Mouse (Mus musculus) hindbrain, postnatal 0 days (tissue): ENCODE measurements around the gene Samd14. TPM values are rescaled to one million over a fixed set of nuclear protein-coding genes. Genes with fewer than 3 reads are reported as not detected.
"Not testable (repeated sequence)": the region's sequence is repeated elsewhere in the genome, so short reads cannot be mapped to it uniquely, and the experiment has no call there.

Source experiments
- ATAC-seq: fragments of 200-750 bp; cut with Nextera tagmentation; 2 replicates; pipeline ENCODE4 v1.8.0; 2017; ENCODE audit warnings: mild to moderate bottlenecking, moderate TSS enrichment, moderate library complexity
- DNase-seq: peaks from one replicate; pipeline ENCODE4 v3.0.0-alpha.2; 2015; ENCODE audit warnings: low spot score
- H3K27ac ChIP-seq: fragments of 300-500 bp; sonication (generic); 2 replicates; pipeline ENCODE4 v1.5.1; 2014; ENCODE audit warnings: mild to moderate bottlenecking
- H3K27me3 ChIP-seq: fragments of 300-500 bp; sonication (generic); 2 replicates; pipeline ENCODE4 v1.6.1; 2014; ENCODE audit warnings: low read length, mixed read lengths; ENCODE audit not compliant: insufficient read depth
- H3K36me3 ChIP-seq: fragments of 300-500 bp; sonication (generic); 2 replicates; pipeline ENCODE4 v1.6.1; 2014; ENCODE audit warnings: low read length, mixed read lengths; ENCODE audit not compliant: insufficient read depth
- H3K4me1 ChIP-seq: fragments of 300-500 bp; sonication (generic); 2 replicates; pipeline ENCODE4 v1.6.1; 2014; ENCODE audit warnings: antibody characterized with exemption, low read length, mixed read lengths; ENCODE audit not compliant: insufficient read depth
- H3K4me2 ChIP-seq: fragments of 300-500 bp; sonication (generic); 2 replicates; pipeline ENCODE4 v1.6.1; 2014; ENCODE audit warnings: low read depth, mild to moderate bottlenecking, low read length, moderate library complexity, mixed read lengths
- H3K4me3 ChIP-seq: fragments of 300-500 bp; sonication (generic); 2 replicates; pipeline ENCODE4 v1.5.1; 2014; ENCODE audit warnings: low read length
- H3K9ac ChIP-seq: fragments of 300-500 bp; sonication (generic); replicated peaks from 2 replicates; pipeline ENCODE4 v1.6.1; 2014; ENCODE audit warnings: mild to moderate bottlenecking, low read length, moderate library complexity, mixed read lengths
- H3K9me3 ChIP-seq: fragments of 300-500 bp; sonication (generic); 2 replicates; pipeline ENCODE4 v1.6.1; 2016; ENCODE audit warnings: low read length, mixed read lengths
- CTCF ChIP-seq: IDR thresholded peaks from 2 replicates; pipeline ENCODE4 v1.5.1; 2016; ENCODE audit warnings: antibody characterized with exemption, control low read depth, low read depth
- WGBS: fragments of 180-500 bp; shearing (Covaris S2); extraction: QIAGEN DNeasy Blood & Tissue Kit; methylation state at CpG from one replicate; pipeline ENCODE4 v1.1.7; 2014; 5-methylcytosine and 5-hydroxymethylcytosine counted together
- polyA plus RNA-seq: library from polyadenylated mRNA; unstranded; fragments of >200 nt; fragmentation: Nextera tagmentation; extraction: Ambion mirVana; gene quantifications from 2 replicates; pipeline ENCODE4 v1.2.1, GENCODE M21; 2015
- total RNA-seq: library from RNA; depleted of rRNA; stranded (reverse); fragments of >200 nt; gene quantifications from 2 replicates; pipeline ENCODE4 v1.2.3, GENCODE M21; 2014

Gene Samd14
- total and polyA plus RNA-seq, 2 experiments from 2014 or later = 137 to 216 TPM

DNA sequence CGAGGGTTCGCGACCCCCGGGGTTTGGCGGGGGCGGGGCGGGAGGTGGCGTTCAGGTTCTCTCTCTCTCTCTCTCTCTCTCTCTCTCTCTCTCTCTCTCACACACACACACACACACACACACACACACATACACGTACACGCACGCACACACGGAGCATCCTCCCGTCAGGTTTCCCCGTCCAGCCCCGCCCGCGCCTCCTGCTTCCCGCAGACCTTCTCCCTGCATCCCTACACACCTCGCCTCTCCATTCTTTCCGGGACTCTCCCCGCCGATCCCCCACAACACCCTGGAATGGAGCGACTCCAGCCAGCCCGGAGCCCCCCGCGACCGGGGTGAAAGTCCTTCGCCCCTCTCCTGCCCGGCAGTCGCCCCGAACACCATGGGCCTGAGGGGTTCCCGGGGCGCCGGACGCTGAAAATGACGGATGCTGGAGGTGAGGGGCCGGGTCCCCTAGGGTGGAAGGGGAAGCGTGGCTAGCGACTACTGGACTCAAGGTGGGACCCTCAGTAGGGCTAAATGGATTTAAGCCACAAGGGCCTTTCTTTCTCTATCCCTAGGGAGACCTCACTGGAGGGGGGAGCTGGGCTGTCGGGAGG, 561 bp downstream of the Samd14 start:
- Histone ChIP-seq H3K9me3 (no peaks in the 10 kb centered on the region), H3K4me3 (peak overlapping the region; percentile 93), H3K27ac (peak overlapping the region; percentile 96), H3K36me3 (peaks cover 17% of the 10 kb centered on the region), H3K9ac (peak overlapping the region; percentile 97), H3K4me2 (peak overlapping the region; percentile 79), H3K27me3 (no peaks in the 10 kb centered on the region), H3K4me1 (peaks cover 39% of the 10 kb centered on the region)
- ATAC-seq (peak; percentile 48), DNase-seq (peak; percentile 74)
- TF ChIP-seq CTCF = no peak
- WGBS = 2% methylated on average over 33 of the region's 40 CpGs

DNA sequence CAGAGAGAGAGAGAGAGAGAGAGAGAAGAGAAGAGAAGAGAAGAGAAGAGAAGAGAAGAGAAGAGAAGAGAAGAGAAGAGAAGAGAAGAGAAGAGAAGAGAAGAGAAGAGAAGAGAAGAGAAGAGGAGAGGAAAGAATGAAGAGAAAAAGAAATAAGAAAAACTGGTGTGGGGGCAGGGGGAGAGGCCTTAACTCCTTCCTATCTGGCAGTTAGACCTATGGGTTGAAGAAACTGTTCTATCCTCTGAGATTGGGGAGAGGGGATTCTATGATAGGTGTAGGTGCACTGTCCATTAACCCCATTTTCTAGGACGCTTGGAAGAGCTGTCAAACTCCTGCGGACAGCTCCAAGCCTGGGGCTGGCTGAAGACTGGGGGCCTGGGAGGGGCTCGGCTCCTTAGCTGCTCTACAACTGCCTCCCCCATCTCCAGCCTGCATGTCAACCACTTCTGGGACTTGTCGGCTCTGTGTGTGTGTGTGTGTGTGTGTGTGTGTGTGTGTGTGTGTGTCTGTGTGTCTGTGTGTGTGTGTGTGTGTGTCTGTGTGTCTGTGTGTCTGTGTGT, 1.2 kb downstream of the Samd14 start:
- H3K9me3 ChIP-seq, DNase-seq, ATAC-seq, H3K27me3 ChIP-seq: not testable (repeated sequence)
- WGBS = 2% methylated on average over 4 of the region's 4 CpGs
- Histone ChIP-seq H3K36me3 (peaks cover 14% of the 10 kb centered on the region), H3K9ac (peak overlapping the region; percentile 97), H3K27ac (peak overlapping the region; percentile 96; the same call in 1 of the 2 replicates), H3K4me1 (peaks cover 42% of the 10 kb centered on the region), H3K4me3 (peak overlapping the region; percentile 93), H3K4me2 (peak overlapping the region; percentile 79)

DNA sequence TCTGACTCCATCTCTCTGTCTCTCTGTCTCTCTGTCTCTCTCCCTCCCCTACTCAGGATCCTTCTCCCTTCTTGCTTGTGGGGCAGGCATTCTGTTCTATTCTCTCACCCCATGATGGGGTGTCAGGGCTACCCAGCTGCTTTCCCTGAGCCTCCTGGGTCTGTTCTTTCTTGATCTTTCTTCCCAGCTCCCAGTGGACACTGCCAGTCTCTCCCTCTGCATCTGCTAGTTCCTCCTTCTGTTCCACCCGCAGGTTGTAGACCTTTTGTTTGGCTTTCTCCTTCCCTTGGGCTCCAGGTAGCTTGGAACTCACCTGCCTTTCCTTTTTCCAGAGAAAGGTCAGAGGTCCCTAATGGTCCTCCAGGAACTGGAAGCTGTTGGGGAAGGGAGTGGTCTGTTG, 1.7 kb downstream of the Samd14 start:
- no peaks in the 10 kb centered on the region for H3K27me3 ChIP-seq
- no peak for TF ChIP-seq CTCF
- H3K9me3 ChIP-seq = no peaks in the 10 kb centered on the region
- ATAC-seq (no peak), DNase-seq (no peak)
- 24% methylated on average over 1 of the region's 1 CpGs for WGBS
- peaks cover 38% of the 10 kb centered on the region for H3K4me1 ChIP-seq
- peak overlapping the region; percentile 93 for H3K4me3 ChIP-seq
- peak overlapping the region; percentile 79 for H3K4me2 ChIP-seq
- peak overlapping the region; percentile 97 for H3K9ac ChIP-seq
- peak overlapping the region; percentile 41; the same call in 1 of the 2 replicates for H3K27ac ChIP-seq
- peaks cover 13% of the 10 kb centered on the region for H3K36me3 ChIP-seq

DNA sequence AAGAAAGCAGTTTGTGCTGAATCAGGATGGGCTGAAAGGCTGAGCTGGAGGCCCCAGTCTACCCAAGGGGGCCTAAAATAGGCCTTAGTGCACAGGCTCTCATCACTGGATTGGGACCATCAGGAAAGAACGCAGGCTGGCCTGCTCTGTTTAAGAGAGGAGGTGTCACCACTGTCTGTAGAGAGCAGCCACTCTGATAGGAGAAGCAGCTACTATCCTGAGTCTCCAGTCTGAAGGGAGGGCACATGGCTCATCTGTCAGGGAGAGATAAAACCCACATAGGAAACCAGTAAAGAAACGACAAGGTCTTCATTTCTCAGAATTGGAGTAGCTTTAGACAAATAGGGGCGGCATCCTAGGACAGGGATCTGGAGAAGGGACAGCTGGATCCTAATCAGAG, 2.4 kb downstream of the Samd14 start:
- Histone ChIP-seq H3K9me3 (no peaks in the 10 kb centered on the region), H3K4me3 (peak overlapping the region; percentile 93), H3K4me2 (peak overlapping the region; percentile 79), H3K27me3 (no peaks in the 10 kb centered on the region), H3K9ac (peak overlapping the region; percentile 97), H3K27ac (peak overlapping the region; percentile 41), H3K36me3 (peaks cover 13% of the 10 kb centered on the region), H3K4me1 (peaks cover 32% of the 10 kb centered on the region)
- 43% methylated on average over 3 of the region's 3 CpGs for WGBS
- DNase-seq = no peak
- no peak for TF ChIP-seq CTCF
- no peak for ATAC-seq

DNA sequence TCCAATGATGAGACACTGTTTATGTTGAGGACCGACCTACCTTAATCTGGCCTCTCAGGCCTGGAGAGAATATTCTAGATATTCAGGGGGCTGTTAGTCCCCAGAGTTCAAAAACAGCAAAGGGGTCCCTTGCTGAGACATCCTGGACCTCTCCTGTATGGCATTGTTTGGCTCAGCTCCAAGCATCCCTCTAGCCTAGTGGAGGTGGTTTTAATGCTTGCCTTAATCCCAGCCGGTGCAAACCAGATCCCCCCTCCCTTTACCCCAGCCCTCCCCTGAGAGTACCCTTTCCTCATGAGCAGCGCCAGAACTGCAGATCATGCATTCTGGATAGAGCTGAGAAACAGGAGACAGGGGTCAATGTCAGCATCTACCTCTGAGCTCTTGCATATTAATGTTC, 2.8 kb downstream of the Samd14 start:
- Histone ChIP-seq H3K4me2 (peak overlapping the region; percentile 79), H3K9me3 (no peaks in the 10 kb centered on the region), H3K4me1 (peaks cover 30% of the 10 kb centered on the region), H3K4me3 (peak overlapping the region; percentile 93; the same call in 1 of the 2 replicates), H3K27ac (peak overlapping the region; percentile 41; the same call in 1 of the 2 replicates), H3K36me3 (peaks cover 13% of the 10 kb centered on the region), H3K27me3 (no peaks in the 10 kb centered on the region), H3K9ac (peak overlapping the region; percentile 97)
- no peak for DNase-seq
- WGBS = 28% methylated on average over 3 of the region's 3 CpGs
- no peak for ATAC-seq
- no peak for TF ChIP-seq CTCF

DNA sequence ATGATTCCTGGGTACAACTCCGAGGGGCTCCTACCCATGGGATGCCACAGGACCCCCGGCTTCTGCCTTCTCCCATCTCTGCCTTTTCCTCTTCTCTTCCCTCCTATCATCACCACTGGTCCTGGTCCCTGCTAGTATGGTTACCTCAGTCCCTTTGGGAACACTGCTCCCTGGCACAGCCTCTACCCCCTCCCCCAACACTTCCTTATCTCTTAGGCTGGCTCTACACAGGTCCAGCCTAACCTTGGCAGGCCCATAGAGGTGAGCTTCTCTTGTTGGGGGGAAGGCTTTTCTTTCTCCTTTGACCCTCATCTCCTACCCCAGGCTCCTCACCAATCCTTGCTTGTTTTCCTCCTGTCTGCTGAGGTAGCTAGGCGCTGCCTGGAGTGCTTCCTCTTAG, 5.8 kb downstream of the Samd14 start:
- Histone ChIP-seq H3K27me3 (no peaks in the 10 kb centered on the region), H3K9ac (no peak overlapping the region), H3K36me3 (peaks cover 20% of the 10 kb centered on the region), H3K27ac (no peak overlapping the region), H3K9me3 (no peaks in the 10 kb centered on the region), H3K4me3 (no peak overlapping the region), H3K4me1 (peaks cover 24% of the 10 kb centered on the region), H3K4me2 (no peak overlapping the region)
- no peak for ATAC-seq
- TF ChIP-seq CTCF = no peak
- WGBS = 71% methylated on average over 3 of the region's 3 CpGs
- no peak for DNase-seq
